Mouse (Mus musculus): ENCODE measurements around the gene Git1.

DNA sequence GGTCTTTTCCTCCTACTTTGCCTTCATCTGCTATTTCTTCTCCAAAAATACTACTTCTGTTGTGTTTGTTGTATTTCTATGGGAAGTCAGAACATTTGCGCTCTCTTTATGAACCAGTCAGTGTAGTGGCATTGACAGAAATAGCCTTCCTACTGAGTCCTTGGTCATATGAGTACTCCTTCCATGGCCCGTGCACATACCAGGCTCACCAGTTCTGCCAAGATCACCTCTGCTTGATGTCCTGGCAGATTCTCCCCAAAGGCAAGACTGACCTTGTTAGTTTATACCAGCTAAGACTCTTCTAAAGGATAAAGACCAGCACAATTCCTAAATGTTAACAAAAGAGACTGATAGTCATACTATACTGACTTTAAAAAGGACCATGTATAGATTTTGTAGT, 41.7 kb upstream of the Git1 start:
- TF ChIP-seq POLR2A (IDR thresholded peaks at IDR 0.05; ENCODE audit: low read depth, low read length): no peak
- no peak for TF ChIP-seq CTCF (IDR thresholded peaks at IDR 0.05; ENCODE audit: extremely low read depth, insufficient read depth, insufficient read length, insufficient replicate concordance)
